Mouse (Mus musculus) kidney, embryonic 14.5 days (tissue): ENCODE results near the gene Minpp1. TPM values are rescaled to one million over a fixed set of nuclear protein-coding genes. Genes with fewer than 3 reads are reported as not detected.
"Not testable (repeated sequence)": the region's sequence is repeated elsewhere in the genome, so short reads cannot be mapped to it uniquely, and the experiment has no call there.

Experiments
- ATAC-seq: fragments of 200-750 bp; cut with Nextera tagmentation; 2 replicates; pipeline ENCODE4 v1.8.0; 2017; ENCODE audit warnings: moderate number of reproducible peaks, mild to moderate bottlenecking, moderate TSS enrichment, moderate library complexity; ENCODE audit not compliant: low FRiP score, low TSS enrichment
- H3K27ac ChIP-seq: fragments of 300-500 bp; sonication (generic); 2 replicates; pipeline ENCODE4 v1.5.1; 2014; ENCODE audit warnings: low read depth, mild to moderate bottlenecking, low read length, moderate library complexity, mixed read lengths
- H3K27me3 ChIP-seq: fragments of 300-500 bp; sonication (generic); 2 replicates; pipeline ENCODE4 v1.6.1; 2014; ENCODE audit warnings: mild to moderate bottlenecking, low read length; ENCODE audit not compliant: control insufficient read depth, insufficient read depth
- H3K36me3 ChIP-seq: fragments of 300-500 bp; sonication (generic); 2 replicates; pipeline ENCODE4 v1.6.1; 2014; ENCODE audit warnings: low read length, mixed read lengths; ENCODE audit not compliant: control insufficient read depth, insufficient read depth
- H3K4me1 ChIP-seq: fragments of 300-500 bp; sonication (generic); 2 replicates; pipeline ENCODE4 v1.6.1; 2014; ENCODE audit warnings: low read length, mixed read lengths; ENCODE audit not compliant: control insufficient read depth, insufficient read depth
- H3K4me2 ChIP-seq: fragments of 300-500 bp; sonication (generic); replicated peaks from 2 replicates; pipeline ENCODE4 v1.6.1; 2014; ENCODE audit warnings: low read depth, mild to moderate bottlenecking, low read length
- H3K4me3 ChIP-seq: fragments of 300-500 bp; sonication (generic); 2 replicates; pipeline ENCODE4 v1.5.1; 2014; ENCODE audit warnings: mild to moderate bottlenecking, low read length
- H3K9ac ChIP-seq: fragments of 300-500 bp; sonication (generic); 2 replicates; pipeline ENCODE4 v1.6.1; 2014; ENCODE audit warnings: low read depth, mild to moderate bottlenecking, low read length, moderate library complexity
- H3K9me3 ChIP-seq: fragments of 300-500 bp; sonication (generic); 2 replicates; pipeline ENCODE4 v1.6.1; 2016; ENCODE audit warnings: low read length; ENCODE audit not compliant: control insufficient read depth
- WGBS: fragments of 180-500 bp; shearing (Covaris S2); extraction: QIAGEN DNeasy Blood & Tissue Kit; methylation state at CpG from one replicate; pipeline ENCODE4 v1.1.7; 2014; 5-methylcytosine and 5-hydroxymethylcytosine counted together
- polyA plus RNA-seq: library from polyadenylated mRNA; unstranded; fragments of >200 nt; fragmentation: Nextera tagmentation; extraction: Ambion mirVana; gene quantifications from 2 replicates; pipeline ENCODE4 v1.2.1, GENCODE M21; 2014

Gene Minpp1
- polyA plus RNA-seq, 1 experiment from 2014 or later: 82.4 TPM

GRCm38 (mm10) chr19:32484941-32485660, 468 bp upstream of the Minpp1 start:
- H3K4me1 ChIP-seq: peaks cover 3% of the 10 kb centered on the region; the same call in 1 of the 2 replicates
- H3K4me3 ChIP-seq: peak overlapping the region; percentile 77
- H3K36me3 ChIP-seq: no peaks in the 10 kb centered on the region
- no peak for ATAC-seq
- H3K27me3 ChIP-seq: no peaks in the 10 kb centered on the region
- 17% methylated on average over 13 of the region's 13 CpGs for WGBS
- H3K9me3 ChIP-seq: no peaks in the 10 kb centered on the region
- peak overlapping the region; percentile 86 for H3K4me2 ChIP-seq
- peak overlapping the region; percentile 76 for H3K9ac ChIP-seq
- H3K27ac ChIP-seq: peak overlapping the region; percentile 86; the same call in 1 of the 2 replicates

- not testable (repeated sequence) for H3K36me3 ChIP-seq, H3K9me3 ChIP-seq, H3K4me1 ChIP-seq, H3K27me3 ChIP-seq
- 0% methylated on average over 46 of the region's 47 CpGs for WGBS
- Histone ChIP-seq H3K27ac (peak overlapping the region; percentile 86), H3K4me3 (peak overlapping the region; percentile 77), H3K9ac (peak overlapping the region; percentile 76), H3K4me2 (peak overlapping the region; percentile 86)
- peak; percentile 89 for ATAC-seq
Measured at GRCm38 (mm10) chr19:32486106-32486724, 646 bp downstream of the Minpp1 start.

- Histone ChIP-seq H3K36me3 (peaks cover 9% of the 10 kb centered on the region; the same call in 1 of the 2 replicates), H3K4me3 (no peak overlapping the region), H3K9me3 (no peaks in the 10 kb centered on the region), H3K27me3 (no peaks in the 10 kb centered on the region), H3K27ac (no peak overlapping the region), H3K4me1 (peaks cover 3% of the 10 kb centered on the region; the same call in 1 of the 2 replicates), H3K4me2 (peak overlapping the region; percentile 86), H3K9ac (no peak overlapping the region)
- ATAC-seq: no peak
- WGBS: 93% methylated on average over 8 of the region's 8 CpGs
Measured at GRCm38 (mm10) chr19:32487595-32488255, 2.2 kb downstream of the Minpp1 start.

- WGBS: 89% methylated on average over 12 of the region's 12 CpGs
- no peaks in the 10 kb centered on the region for H3K9me3 ChIP-seq
- H3K36me3 ChIP-seq: peaks cover 21% of the 10 kb centered on the region; the same call in 1 of the 2 replicates
- H3K4me3 ChIP-seq: no peak overlapping the region
- H3K4me1 ChIP-seq: peaks cover 3% of the 10 kb centered on the region; the same call in 1 of the 2 replicates
- H3K27ac ChIP-seq: no peak overlapping the region
- no peaks in the 10 kb centered on the region for H3K27me3 ChIP-seq
- no peak overlapping the region for H3K9ac ChIP-seq
- no peak for ATAC-seq
- no peak overlapping the region for H3K4me2 ChIP-seq
Measured at GRCm38 (mm10) chr19:32489166-32489895, 3.8 kb downstream of the Minpp1 start.

GRCm38 (mm10) chr19:32490976-32491375, 5.4 kb downstream of the Minpp1 start:
- Histone ChIP-seq H3K4me2 (no peak overlapping the region), H3K9me3 (no peaks in the 10 kb centered on the region), H3K36me3 (peaks cover 32% of the 10 kb centered on the region; the same call in 1 of the 2 replicates), H3K9ac (no peak overlapping the region), H3K4me1 (no peaks in the 10 kb centered on the region; the same call in 1 of the 2 replicates), H3K27ac (no peak overlapping the region), H3K27me3 (no peaks in the 10 kb centered on the region), H3K4me3 (no peak overlapping the region)
- no peak for ATAC-seq
- 92% methylated on average over 2 of the region's 2 CpGs for WGBS

- Histone ChIP-seq H3K36me3 (peaks cover 33% of the 10 kb centered on the region; the same call in 1 of the 2 replicates), H3K27ac (no peak overlapping the region), H3K4me3 (no peak overlapping the region), H3K4me2 (no peak overlapping the region), H3K9ac (no peak overlapping the region), H3K4me1 (no peaks in the 10 kb centered on the region), H3K9me3 (no peaks in the 10 kb centered on the region), H3K27me3 (no peaks in the 10 kb centered on the region)
- ATAC-seq: no peak
- WGBS: 95% methylated on average over 3 of the region's 3 CpGs
Measured at GRCm38 (mm10) chr19:32492339-32492738, 6.8 kb downstream of the Minpp1 start.

- Histone ChIP-seq H3K9me3 (no peaks in the 10 kb centered on the region), H3K27ac (no peak overlapping the region), H3K4me2 (no peak overlapping the region), H3K9ac (no peak overlapping the region), H3K27me3 (no peaks in the 10 kb centered on the region), H3K4me3 (no peak overlapping the region), H3K4me1 (no peaks in the 10 kb centered on the region), H3K36me3 (peaks cover 33% of the 10 kb centered on the region; the same call in 1 of the 2 replicates)
- 90% methylated on average over 5 of the region's 5 CpGs for WGBS
- ATAC-seq: no peak
Measured at GRCm38 (mm10) chr19:32492981-32493380, 7.4 kb downstream of the Minpp1 start.

GRCm38 (mm10) chr19:32493471-32493870, 7.9 kb downstream of the Minpp1 start:
- WGBS: 70% methylated on average over 8 of the region's 8 CpGs
- no peak for ATAC-seq
- H3K36me3 ChIP-seq: peaks cover 33% of the 10 kb centered on the region; the same call in 1 of the 2 replicates

More at GRCm38 (mm10) chr19:32493471-32493870, 7.9 kb downstream of the Minpp1 start:
- Histone ChIP-seq H3K4me2 (no peak overlapping the region), H3K27me3 (no peaks in the 10 kb centered on the region), H3K4me1 (no peaks in the 10 kb centered on the region), H3K9me3 (no peaks in the 10 kb centered on the region), H3K27ac (no peak overlapping the region), H3K9ac (no peak overlapping the region), H3K4me3 (no peak overlapping the region)
